Mouse (Mus musculus) embryonic facial prominence, embryonic 12.5 days (tissue): ENCODE data around the gene Mmp21. TPM values are rescaled to one million over a fixed set of nuclear protein-coding genes. Genes with fewer than 3 reads are reported as not detected.
A peak's percentile ranks its signal among the peaks of the same experiment; 100 is the strongest.

Experiments
- ATAC-seq: fragments of 200-750 bp; cut with Nextera tagmentation; 2 replicates; pipeline ENCODE4 v1.8.0; 2017; ENCODE audit not compliant: insufficient number of reproducible peaks, insufficient read depth, low FRiP score, low TSS enrichment
- H3K27ac ChIP-seq: fragments of 300-500 bp; sonication (generic); 2 replicates; pipeline ENCODE4 v1.5.1; 2016; ENCODE audit warnings: mild to moderate bottlenecking
- H3K27me3 ChIP-seq: fragments of 300-500 bp; sonication (generic); 2 replicates; pipeline ENCODE4 v1.6.1; 2016; ENCODE audit warnings: mild to moderate bottlenecking, moderate library complexity
- H3K36me3 ChIP-seq: fragments of 300-500 bp; sonication (generic); 2 replicates; pipeline ENCODE4 v1.6.1; 2016; ENCODE audit warnings: mild to moderate bottlenecking
- H3K4me1 ChIP-seq: fragments of 300-500 bp; sonication (generic); 2 replicates; pipeline ENCODE4 v1.6.1; 2016
- H3K4me2 ChIP-seq: fragments of 300-500 bp; sonication (generic); replicated peaks from 2 replicates; pipeline ENCODE4 v1.6.1; 2016; ENCODE audit warnings: mild to moderate bottlenecking, moderate library complexity
- H3K4me3 ChIP-seq: fragments of 300-500 bp; sonication (generic); 2 replicates; pipeline ENCODE4 v1.5.1; 2016; ENCODE audit warnings: mild to moderate bottlenecking
- H3K9ac ChIP-seq: fragments of 300-500 bp; sonication (generic); 2 replicates; pipeline ENCODE4 v1.6.1; 2016; ENCODE audit warnings: mild to moderate bottlenecking, moderate library complexity
- H3K9me3 ChIP-seq: fragments of 300-500 bp; sonication (generic); 2 replicates; pipeline ENCODE4 v1.6.1; 2016; ENCODE audit warnings: mild to moderate bottlenecking, moderate library complexity
- WGBS: fragments of 180-500 bp; shearing (Covaris S2); methylation state at CpG from one replicate; pipeline ENCODE4 v1.1.7; 2016; 5-methylcytosine and 5-hydroxymethylcytosine counted together
- polyA plus RNA-seq: library from polyadenylated mRNA; unstranded; fragments of >200 nt; fragmentation: Nextera tagmentation; extraction: Ambion mirVana; gene quantifications from 2 replicates; pipeline ENCODE4 v1.2.1, GENCODE M21; 2016

The Mmp21 gene
- polyA plus RNA-seq, 1 experiment from 2014 or later: 0.12 TPM

DNA sequence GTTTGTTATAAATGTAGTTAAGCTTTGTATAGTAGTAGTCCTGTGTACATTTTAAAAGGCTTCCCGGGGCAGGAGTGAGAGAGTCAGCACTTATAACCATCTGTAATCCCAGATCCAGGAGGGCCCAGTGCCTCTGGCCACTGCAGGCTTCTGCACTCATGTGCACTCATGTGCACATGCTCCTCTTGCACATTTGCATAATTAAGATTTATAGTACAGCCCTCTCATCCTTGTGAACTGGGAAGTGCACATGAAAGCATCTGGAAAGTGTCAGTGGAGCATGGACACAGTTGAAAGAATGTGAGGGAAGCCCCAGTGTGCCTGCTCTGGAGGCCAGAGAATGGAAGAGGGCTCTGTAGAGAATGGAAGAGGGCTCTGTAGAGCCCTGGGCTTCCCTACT, 17.4 kb downstream of the Mmp21 start:
- Histone ChIP-seq H3K27me3 (no peaks in the 10 kb centered on the region), H3K4me2 (no peak overlapping the region), H3K4me3 (no peak overlapping the region), H3K9me3 (no peaks in the 10 kb centered on the region), H3K4me1 (no peaks in the 10 kb centered on the region), H3K27ac (no peak overlapping the region), H3K36me3 (peaks cover 93% of the 10 kb centered on the region), H3K9ac (no peak overlapping the region)
- WGBS: 93% methylated on average over 1 of the region's 1 CpGs
- no peak for ATAC-seq

DNA sequence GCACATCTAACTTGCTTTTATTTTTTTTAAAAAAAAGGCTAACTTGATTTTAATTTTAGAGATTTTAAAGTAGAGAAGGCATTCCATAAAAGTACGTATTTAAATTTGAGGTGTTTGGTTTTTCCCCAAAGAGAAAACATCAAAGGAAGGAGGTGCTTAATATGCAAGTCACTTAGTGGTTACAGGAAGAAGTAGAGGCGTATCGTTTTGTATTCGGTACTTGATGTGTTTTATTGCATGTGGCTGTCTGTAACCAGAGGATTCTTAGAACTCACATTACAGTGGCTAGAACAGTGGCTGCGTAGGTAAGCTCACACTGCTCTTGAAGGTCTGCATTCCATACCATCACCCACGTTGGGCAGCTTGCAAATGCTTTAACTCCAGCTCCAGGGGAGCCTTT, 34.1 kb downstream of the Mmp21 start:
- H3K9ac ChIP-seq: no peak overlapping the region
- no peaks in the 10 kb centered on the region for H3K27me3 ChIP-seq
- WGBS: 93% methylated on average over 6 of the region's 6 CpGs
- H3K4me3 ChIP-seq: no peak overlapping the region
- no peak overlapping the region for H3K4me2 ChIP-seq
- peaks cover 86% of the 10 kb centered on the region for H3K36me3 ChIP-seq
- no peak for ATAC-seq
- no peak overlapping the region for H3K27ac ChIP-seq
- H3K9me3 ChIP-seq: no peaks in the 10 kb centered on the region
- H3K4me1 ChIP-seq: no peaks in the 10 kb centered on the region

- H3K9ac ChIP-seq: no peak overlapping the region
- ATAC-seq: no peak
- 91% methylated on average over 13 of the region's 13 CpGs for WGBS
- peaks cover 31% of the 10 kb centered on the region for H3K36me3 ChIP-seq
- H3K4me2 ChIP-seq: peak overlapping the region; percentile 89
- H3K4me1 ChIP-seq: peaks cover 20% of the 10 kb centered on the region
- no peak overlapping the region for H3K4me3 ChIP-seq
- H3K27me3 ChIP-seq: no peaks in the 10 kb centered on the region
- H3K27ac ChIP-seq: no peak overlapping the region
- no peaks in the 10 kb centered on the region for H3K9me3 ChIP-seq
These were observed 41.0 kb downstream of the Mmp21 start for GRCm38 (mm10) chr7:133638821-133639220.

DNA sequence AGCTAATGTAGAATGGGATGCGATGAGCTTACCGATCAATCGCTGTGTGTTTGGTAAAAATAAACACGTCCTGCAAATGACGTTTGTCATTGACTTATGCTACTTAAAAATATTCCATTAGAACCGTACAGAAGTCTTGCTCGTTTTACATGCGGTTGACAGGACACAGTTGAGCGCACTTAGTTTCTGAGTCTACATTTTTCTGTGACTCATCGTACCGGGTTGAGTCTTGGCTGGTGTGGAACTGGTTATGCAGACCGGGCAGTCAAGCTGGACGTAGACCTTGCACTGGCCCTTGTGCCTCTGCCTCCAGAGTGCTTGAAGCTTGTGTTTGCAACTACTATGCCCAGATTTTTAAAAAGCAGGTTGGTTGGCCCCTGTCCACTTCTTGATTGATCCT, 41.6 kb downstream of the Mmp21 start:
- Histone ChIP-seq H3K27ac (no peak overlapping the region), H3K4me2 (peak overlapping the region; percentile 89), H3K4me1 (peaks cover 20% of the 10 kb centered on the region), H3K9me3 (no peaks in the 10 kb centered on the region), H3K27me3 (no peaks in the 10 kb centered on the region), H3K36me3 (peaks cover 26% of the 10 kb centered on the region), H3K9ac (peak overlapping the region; percentile 89), H3K4me3 (peak overlapping the region; percentile 98)
- ATAC-seq: no peak
- WGBS: 16% methylated on average over 13 of the region's 13 CpGs

GRCm38 (mm10) chr7:133637361-133638305, 42.2 kb downstream of the Mmp21 start, which contains the start of gene Edrf1:
Gene Edrf1, plus strand, starts transcription at chr7:133637543.
- peak within 1 kb of the TSS; percentile 90 for H3K27ac ChIP-seq
- ATAC-seq: peak; percentile 95
- peak within 1 kb of the TSS; percentile 89 for H3K9ac ChIP-seq
- under 1% methylated on average over 81 of the region's 81 CpGs for WGBS
- H3K9me3 ChIP-seq: no peaks in the 10 kb centered on the region
- H3K4me3 ChIP-seq: peak within 1 kb of the TSS; percentile 98
- H3K4me1 ChIP-seq: peaks cover 20% of the 10 kb centered on the region
- H3K27me3 ChIP-seq: no peaks in the 10 kb centered on the region
- peak within 1 kb of the TSS; percentile 89 for H3K4me2 ChIP-seq
- H3K36me3 ChIP-seq: peaks cover 19% of the 10 kb centered on the region

GRCm38 (mm10) chr7:133636738-133637352, 43.0 kb downstream of the Mmp21 start:
- peak overlapping the region; percentile 98 for H3K4me3 ChIP-seq
- peak overlapping the region; percentile 90 for H3K27ac ChIP-seq
- no peak for ATAC-seq
- peak overlapping the region; percentile 74 for H3K9ac ChIP-seq
- peaks cover 11% of the 10 kb centered on the region for H3K36me3 ChIP-seq
- WGBS: 1% methylated on average over 21 of the region's 21 CpGs
- H3K4me2 ChIP-seq: peak overlapping the region; percentile 89
- H3K27me3 ChIP-seq: no peaks in the 10 kb centered on the region
- no peaks in the 10 kb centered on the region for H3K9me3 ChIP-seq
- H3K4me1 ChIP-seq: peaks cover 20% of the 10 kb centered on the region

GRCm38 (mm10) chr7:133634932-133635650, 44.8 kb downstream of the Mmp21 start:
- no peak overlapping the region for H3K4me2 ChIP-seq
- H3K36me3 ChIP-seq: peaks cover 3% of the 10 kb centered on the region; the same call in 1 of the 2 replicates
- H3K27me3 ChIP-seq: no peaks in the 10 kb centered on the region
- 26% methylated on average over 10 of the region's 12 CpGs for WGBS
- H3K4me1 ChIP-seq: peaks cover 20% of the 10 kb centered on the region
- H3K4me3 ChIP-seq: no peak overlapping the region
- no peaks in the 10 kb centered on the region for H3K9me3 ChIP-seq
- no peak overlapping the region for H3K9ac ChIP-seq
- ATAC-seq: no peak
- H3K27ac ChIP-seq: peak overlapping the region; percentile 77

DNA sequence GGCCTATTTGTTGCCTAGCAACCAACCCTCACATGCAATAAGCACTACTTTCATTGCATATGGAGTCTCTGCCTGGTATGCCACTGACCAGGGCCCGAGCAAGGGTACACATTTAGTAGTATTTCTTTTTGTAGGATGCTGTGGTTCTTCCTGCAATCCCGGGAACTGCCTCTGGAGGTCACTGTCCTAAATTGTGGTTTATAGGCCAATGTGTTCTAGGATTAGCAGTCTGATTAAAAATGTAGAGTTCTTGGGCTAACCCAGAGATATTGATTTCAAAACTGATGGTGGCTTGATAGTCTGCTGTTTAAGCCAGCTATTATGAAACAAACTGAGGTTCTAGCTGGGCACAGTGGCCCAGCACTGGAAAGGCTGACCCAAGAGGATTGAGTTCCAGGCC, 47.4 kb downstream of the Mmp21 start:
- no peak overlapping the region for H3K4me3 ChIP-seq
- no peak overlapping the region for H3K27ac ChIP-seq
- H3K4me2 ChIP-seq: no peak overlapping the region
- H3K36me3 ChIP-seq: no peaks in the 10 kb centered on the region
- WGBS: 30% methylated on average over 2 of the region's 2 CpGs
- no peak for ATAC-seq
- no peaks in the 10 kb centered on the region for H3K27me3 ChIP-seq
- H3K4me1 ChIP-seq: peaks cover 9% of the 10 kb centered on the region
- no peaks in the 10 kb centered on the region for H3K9me3 ChIP-seq
- no peak overlapping the region for H3K9ac ChIP-seq

DNA sequence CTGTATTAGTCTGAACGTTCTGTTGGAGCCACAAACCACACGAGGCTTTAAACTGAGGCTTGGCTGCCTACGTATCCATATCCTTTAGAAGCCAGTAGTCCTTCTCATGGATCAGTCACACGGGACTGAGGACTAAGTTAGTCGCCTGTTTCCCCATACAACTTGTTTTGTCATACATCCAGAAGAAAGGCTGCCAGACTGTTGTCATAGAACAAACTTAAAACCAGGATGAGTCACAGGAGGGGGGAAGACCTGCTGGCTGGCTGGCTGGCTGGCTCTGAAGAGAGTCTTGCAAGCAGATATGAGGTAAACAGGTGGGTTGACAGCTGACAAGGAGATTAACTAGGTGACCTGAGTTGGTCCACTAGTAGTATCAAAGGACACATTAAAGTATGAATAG, 49.0 kb downstream of the Mmp21 start:
- H3K36me3 ChIP-seq: no peaks in the 10 kb centered on the region
- H3K27me3 ChIP-seq: no peaks in the 10 kb centered on the region
- peaks cover 9% of the 10 kb centered on the region for H3K4me1 ChIP-seq
- 78% methylated on average over 5 of the region's 5 CpGs for WGBS
- no peak overlapping the region for H3K4me3 ChIP-seq
- ATAC-seq: no peak
- no peak overlapping the region for H3K27ac ChIP-seq
- no peaks in the 10 kb centered on the region for H3K9me3 ChIP-seq
- no peak overlapping the region for H3K4me2 ChIP-seq
- H3K9ac ChIP-seq: no peak overlapping the region

- 59% methylated on average over 14 of the region's 14 CpGs for WGBS
- H3K4me1 ChIP-seq: no peaks in the 10 kb centered on the region
- no peaks in the 10 kb centered on the region for H3K27me3 ChIP-seq
- H3K9ac ChIP-seq: no peak overlapping the region
- H3K9me3 ChIP-seq: no peaks in the 10 kb centered on the region
- no peak overlapping the region for H3K27ac ChIP-seq
- no peaks in the 10 kb centered on the region for H3K36me3 ChIP-seq
- no peak overlapping the region for H3K4me2 ChIP-seq
- H3K4me3 ChIP-seq: no peak overlapping the region
- ATAC-seq: no peak
These were observed 52.5 kb downstream of the Mmp21 start for GRCm38 (mm10) chr7:133627184-133627936.
